Mouse (Mus musculus): ENCODE measurements around the gene Fam3c. TPM values are rescaled to one million over a fixed set of nuclear protein-coding genes. Genes with fewer than 3 reads are reported as not detected.

Gene Fam3c
- 63.5 and 76.4 TPM in 2 replicates for polyA plus RNA-seq (2015; fragmentation: Nextera tagmentation; extraction: Ambion mirVana)

DNA sequence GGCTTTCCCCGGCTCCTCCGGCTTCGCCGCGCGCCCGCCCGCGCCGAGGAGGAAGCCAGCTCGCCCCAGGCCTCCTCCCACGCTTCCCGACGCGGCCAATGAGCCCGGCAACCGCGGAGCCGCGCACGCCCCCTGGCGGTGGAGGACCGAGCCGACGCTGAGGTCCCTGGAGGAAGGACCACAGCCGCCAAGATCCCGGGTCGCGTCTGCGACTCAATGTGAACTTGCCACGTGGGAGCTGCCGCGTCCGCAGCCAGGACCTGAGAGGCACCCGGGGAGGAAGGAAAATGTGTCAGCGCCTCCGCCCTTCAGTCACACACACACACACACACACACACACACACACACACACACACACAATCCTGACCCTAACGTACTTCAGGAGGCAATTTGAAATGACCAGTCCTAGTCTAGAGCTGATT lies at the start of gene Fam3c:
Fam3c (minus strand) TSS at position 158 of the 422 bp plus-strand sequence.
- ATAC-seq (ENCODE audit: low read depth) = peak; percentile 98
- under 1% methylated on average over 37 of the region's 38 CpGs for WGBS

DNA sequence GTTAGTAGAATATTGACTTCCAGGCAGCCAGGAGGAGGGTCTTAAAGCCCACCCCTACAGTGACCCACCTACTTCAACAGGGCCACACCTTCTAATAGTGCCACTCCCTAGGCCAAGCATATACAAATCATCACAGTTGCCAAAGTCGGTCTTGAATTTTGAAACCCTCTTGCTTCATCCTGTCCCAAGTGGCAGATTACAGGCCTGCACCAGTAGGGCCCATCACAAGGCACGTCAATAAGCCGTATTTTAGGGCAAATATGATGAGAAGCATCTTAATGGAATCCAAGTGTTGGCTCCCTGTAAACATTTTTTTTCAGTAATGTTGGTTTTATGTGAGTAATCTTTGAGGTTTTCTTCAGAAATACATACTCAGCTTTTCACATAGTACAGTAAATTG lies 49.0 kb upstream of the Fam3c start:
- WGBS = 80% methylated on average over 3 of the region's 3 CpGs
- no peak overlapping the region for H3K4me2 ChIP-seq (ENCODE audit: low read depth, low read length)
- H3K27me3 ChIP-seq (ENCODE audit: control insufficient read depth, insufficient read depth, low read depth, low read length) = no peaks in the 10 kb centered on the region
- H3K4me1 ChIP-seq (replicated peaks; ENCODE audit: control insufficient read depth, insufficient read depth, low read length) = no peaks in the 10 kb centered on the region
- no peaks in the 10 kb centered on the region for H3K36me3 ChIP-seq (ENCODE audit: control insufficient read depth, insufficient read depth, low read length)
- H3K27ac ChIP-seq (ENCODE audit: low read length) = no peak overlapping the region
- ATAC-seq (ENCODE audit: low read depth) = no peak
- no peaks in the 10 kb centered on the region for H3K9me3 ChIP-seq (ENCODE audit: control insufficient read depth, low read length)
- no peak overlapping the region for H3K9ac ChIP-seq (ENCODE audit: low read length)
- no peak overlapping the region for H3K4me3 ChIP-seq (ENCODE audit: low read length)

More for the DNA sequence above, at the start of gene Fam3c:
- Histone ChIP-seq H3K27ac (ENCODE audit: low read length) (peak within 1 kb of the TSS; percentile 65), H3K36me3 (ENCODE audit: control insufficient read depth, insufficient read depth, low read length) (no peaks in the 10 kb centered on the region), H3K9me3 (ENCODE audit: control insufficient read depth, low read length) (peaks cover 3% of the 10 kb centered on the region; the same call in 1 of the 2 replicates), H3K4me1 (replicated peaks; ENCODE audit: control insufficient read depth, insufficient read depth, low read length) (peaks cover 13% of the 10 kb centered on the region; the same call in 1 of the 2 replicates), H3K9ac (ENCODE audit: low read length) (peak within 1 kb of the TSS; percentile 79), H3K4me3 (ENCODE audit: low read length) (peak within 1 kb of the TSS; percentile 86), H3K4me2 (ENCODE audit: low read depth, low read length) (peak within 1 kb of the TSS; percentile 73), H3K27me3 (ENCODE audit: control insufficient read depth, insufficient read depth, low read depth, low read length) (no peaks in the 10 kb centered on the region)

DNA sequence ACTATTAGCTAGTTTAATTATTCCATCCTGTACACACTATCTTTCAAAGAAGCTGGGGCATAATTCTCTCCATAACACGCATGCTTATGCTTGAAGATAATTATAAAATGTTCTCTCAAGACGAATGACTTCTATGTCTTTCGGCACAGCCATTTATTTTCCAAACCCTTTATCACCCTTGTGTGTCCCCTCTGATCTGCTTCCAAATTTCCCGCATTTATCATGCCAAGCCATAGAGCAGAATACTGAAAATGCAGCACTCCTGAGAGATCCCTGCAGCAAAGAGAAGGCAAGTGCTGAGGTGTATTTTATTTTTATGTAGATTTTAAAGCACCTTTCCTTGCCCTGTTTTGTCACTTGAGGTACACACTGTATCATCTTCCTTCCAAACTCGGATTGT lies 47.7 kb upstream of the Fam3c start:
- WGBS = 62% methylated on average over 5 of the region's 5 CpGs

DNA sequence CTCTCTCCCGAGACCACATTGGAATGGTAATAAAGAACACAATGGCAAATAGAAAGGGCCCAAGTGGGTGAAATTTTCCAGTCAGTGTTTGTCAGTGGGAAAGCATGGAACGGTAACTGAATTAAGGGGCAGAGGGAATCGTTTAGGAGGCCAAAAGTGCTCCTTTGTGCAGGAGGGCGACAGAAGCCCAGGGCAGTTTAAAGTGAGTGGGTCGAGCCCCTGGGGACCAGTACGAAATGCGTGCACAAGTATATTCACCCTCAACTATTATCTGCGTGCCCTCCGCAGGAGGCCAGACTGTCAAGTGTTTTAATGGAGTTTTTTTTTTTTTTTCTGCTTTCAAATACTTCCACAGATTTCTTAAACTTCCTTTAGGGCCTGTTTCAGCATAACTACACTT lies 47.3 kb upstream of the Fam3c start:
- Histone ChIP-seq H3K9ac (ENCODE audit: low read length) (no peak overlapping the region), H3K27me3 (ENCODE audit: control insufficient read depth, insufficient read depth, low read depth, low read length) (no peaks in the 10 kb centered on the region), H3K9me3 (ENCODE audit: control insufficient read depth, low read length) (no peaks in the 10 kb centered on the region), H3K36me3 (ENCODE audit: control insufficient read depth, insufficient read depth, low read length) (no peaks in the 10 kb centered on the region), H3K4me2 (ENCODE audit: low read depth, low read length) (no peak overlapping the region), H3K4me3 (ENCODE audit: low read length) (no peak overlapping the region), H3K27ac (ENCODE audit: low read length) (no peak overlapping the region), H3K4me1 (replicated peaks; ENCODE audit: control insufficient read depth, insufficient read depth, low read length) (no peaks in the 10 kb centered on the region)
- WGBS = 68% methylated on average over 9 of the region's 9 CpGs
- ATAC-seq (ENCODE audit: low read depth) = no peak

More for the DNA sequence above, 47.7 kb upstream of the Fam3c start:
- Histone ChIP-seq H3K27ac (ENCODE audit: low read length) (no peak overlapping the region), H3K4me3 (ENCODE audit: low read length) (no peak overlapping the region), H3K4me2 (ENCODE audit: low read depth, low read length) (no peak overlapping the region), H3K27me3 (ENCODE audit: control insufficient read depth, insufficient read depth, low read depth, low read length) (no peaks in the 10 kb centered on the region), H3K36me3 (ENCODE audit: control insufficient read depth, insufficient read depth, low read length) (no peaks in the 10 kb centered on the region), H3K4me1 (replicated peaks; ENCODE audit: control insufficient read depth, insufficient read depth, low read length) (no peaks in the 10 kb centered on the region), H3K9ac (ENCODE audit: low read length) (no peak overlapping the region), H3K9me3 (ENCODE audit: control insufficient read depth, low read length) (no peaks in the 10 kb centered on the region)
- no peak for ATAC-seq (ENCODE audit: low read depth)

DNA sequence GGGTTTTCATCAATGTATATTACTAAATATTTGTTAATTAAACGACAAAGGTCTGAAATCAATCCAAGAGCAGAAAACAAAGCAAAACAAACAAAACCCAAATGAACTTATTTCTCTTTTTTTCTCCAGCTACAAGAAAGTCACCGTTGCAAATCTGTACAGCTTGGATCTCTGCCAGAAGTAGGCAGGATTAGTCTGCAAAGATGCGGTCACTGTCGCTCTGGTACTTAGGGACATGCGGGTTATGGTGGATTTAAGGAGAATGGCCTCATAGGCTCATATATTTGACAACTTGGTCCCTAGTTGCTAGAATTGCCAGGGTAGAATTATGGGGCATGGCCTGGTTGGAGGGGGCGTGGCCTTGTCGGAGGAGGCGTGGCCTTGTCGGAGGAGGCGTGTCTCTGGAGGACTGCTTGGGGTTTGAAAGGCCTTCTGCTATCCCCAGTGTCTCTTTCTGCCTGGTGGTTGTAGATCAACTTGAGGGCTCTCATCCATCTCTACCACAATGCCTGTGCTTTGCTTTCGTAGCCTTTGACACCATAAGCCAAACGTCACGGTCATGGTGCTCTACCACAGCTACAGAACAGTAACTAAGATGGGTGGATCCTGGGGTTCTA lies 46.6 kb upstream of the Fam3c start:
- Histone ChIP-seq H3K36me3 (ENCODE audit: control insufficient read depth, insufficient read depth, low read length) (no peaks in the 10 kb centered on the region), H3K27ac (ENCODE audit: low read length) (no peak overlapping the region), H3K4me3 (ENCODE audit: low read length) (no peak overlapping the region), H3K9me3 (ENCODE audit: control insufficient read depth, low read length) (no peaks in the 10 kb centered on the region), H3K27me3 (ENCODE audit: control insufficient read depth, insufficient read depth, low read depth, low read length) (no peaks in the 10 kb centered on the region), H3K4me2 (ENCODE audit: low read depth, low read length) (no peak overlapping the region), H3K4me1 (replicated peaks; ENCODE audit: control insufficient read depth, insufficient read depth, low read length) (no peaks in the 10 kb centered on the region), H3K9ac (ENCODE audit: low read length) (no peak overlapping the region)
- WGBS = 78% methylated on average over 13 of the region's 13 CpGs
- ATAC-seq (ENCODE audit: low read depth) = no peak

DNA sequence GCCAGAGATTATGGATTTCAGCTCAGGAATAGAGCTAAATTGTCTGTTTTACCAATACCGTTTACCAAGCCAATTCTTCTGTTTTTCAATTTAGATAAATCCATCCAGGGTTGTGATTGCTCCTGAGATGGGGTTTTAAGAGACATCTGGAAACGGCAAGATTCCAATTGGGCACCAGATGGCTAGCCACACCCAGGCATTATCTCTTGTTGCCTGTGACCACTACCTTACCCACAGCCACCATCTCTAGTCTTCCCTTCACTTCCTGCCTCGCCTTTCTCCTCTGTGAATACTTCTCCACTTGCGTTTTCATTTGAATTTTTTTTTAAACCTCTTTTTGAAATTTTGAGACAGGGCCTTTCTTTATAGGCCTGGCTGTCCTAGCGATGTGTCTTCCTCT lies 46.0 kb upstream of the Fam3c start:
- H3K4me2 ChIP-seq (ENCODE audit: low read depth, low read length) = no peak overlapping the region

DNA sequence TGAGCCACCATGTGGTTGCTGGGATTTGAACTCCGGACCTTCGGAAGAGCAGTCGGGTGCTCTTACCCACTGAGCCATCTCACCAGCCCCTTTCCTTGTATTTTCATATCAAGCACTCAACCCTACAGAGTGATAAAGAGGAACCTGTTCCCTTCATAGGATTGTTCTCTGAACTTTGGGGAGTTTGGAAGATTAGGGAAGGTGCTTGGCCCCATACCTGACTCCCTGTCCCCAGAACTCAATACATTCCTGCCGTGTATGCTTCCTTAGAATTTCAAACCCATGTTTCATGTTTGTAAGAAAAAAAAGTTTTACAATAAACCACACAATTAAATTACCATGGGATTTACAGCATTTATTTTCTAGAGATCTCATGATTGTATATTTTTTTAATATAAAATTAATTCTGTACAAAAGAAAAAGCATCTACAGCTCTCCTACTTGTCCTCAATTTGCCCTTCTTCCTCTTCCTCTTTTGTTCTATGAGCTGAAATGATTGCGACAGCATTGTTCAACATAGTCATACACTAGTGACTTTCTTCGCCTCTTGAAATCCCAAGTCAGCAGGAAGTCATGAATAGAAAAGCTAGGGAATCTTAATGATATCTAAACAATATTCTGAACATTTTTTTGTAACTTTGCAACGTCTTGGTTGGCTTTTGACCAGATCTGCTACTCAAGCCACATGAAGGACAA lies 42.2 kb upstream of the Fam3c start:
- H3K27ac ChIP-seq (ENCODE audit: low read length) = no peak overlapping the region
- no peak for ATAC-seq (ENCODE audit: low read depth)
- WGBS = 79% methylated on average over 7 of the region's 7 CpGs
- H3K9ac ChIP-seq (ENCODE audit: low read length) = no peak overlapping the region
- H3K4me1 ChIP-seq (replicated peaks; ENCODE audit: control insufficient read depth, insufficient read depth, low read length) = no peaks in the 10 kb centered on the region
- no peaks in the 10 kb centered on the region for H3K27me3 ChIP-seq (ENCODE audit: control insufficient read depth, insufficient read depth, low read depth, low read length)
- H3K36me3 ChIP-seq (ENCODE audit: control insufficient read depth, insufficient read depth, low read length) = no peaks in the 10 kb centered on the region
- H3K9me3 ChIP-seq (ENCODE audit: control insufficient read depth, low read length) = no peaks in the 10 kb centered on the region
- H3K4me3 ChIP-seq (ENCODE audit: low read length) = no peak overlapping the region
- no peak overlapping the region for H3K4me2 ChIP-seq (ENCODE audit: low read depth, low read length)

More for the DNA sequence above, 46.0 kb upstream of the Fam3c start:
- H3K4me1 ChIP-seq (replicated peaks; ENCODE audit: control insufficient read depth, insufficient read depth, low read length) = no peaks in the 10 kb centered on the region
- ATAC-seq (ENCODE audit: low read depth) = no peak
- H3K9me3 ChIP-seq (ENCODE audit: control insufficient read depth, low read length) = no peaks in the 10 kb centered on the region
- WGBS = 76% methylated on average over 5 of the region's 5 CpGs
- no peaks in the 10 kb centered on the region for H3K27me3 ChIP-seq (ENCODE audit: control insufficient read depth, insufficient read depth, low read depth, low read length)
- H3K9ac ChIP-seq (ENCODE audit: low read length) = no peak overlapping the region
- no peaks in the 10 kb centered on the region for H3K36me3 ChIP-seq (ENCODE audit: control insufficient read depth, insufficient read depth, low read length)
- H3K4me3 ChIP-seq (ENCODE audit: low read length) = no peak overlapping the region
- no peak overlapping the region for H3K27ac ChIP-seq (ENCODE audit: low read length)

DNA sequence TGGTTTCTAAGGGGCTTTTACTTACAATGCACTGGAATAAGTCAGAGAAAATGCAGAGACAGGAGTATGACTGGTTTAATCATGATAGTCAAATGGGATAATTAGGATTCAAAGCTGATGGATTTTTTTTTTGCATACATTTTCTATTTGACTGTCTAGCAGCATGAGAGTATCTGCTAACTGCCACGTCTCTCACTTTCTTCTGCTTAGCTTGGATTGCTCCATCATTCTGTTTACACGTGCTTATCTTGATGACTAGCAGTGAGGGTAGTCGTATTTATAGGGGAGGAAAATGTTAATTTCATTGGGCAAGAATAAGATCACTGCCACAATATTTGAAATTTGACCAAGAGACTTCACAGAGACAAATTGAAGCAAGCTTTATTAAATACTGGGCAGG lies 39.2 kb upstream of the Fam3c start:
- 13% methylated on average over 3 of the region's 3 CpGs for WGBS
- ATAC-seq (ENCODE audit: low read depth) = no peak
- Histone ChIP-seq H3K27me3 (ENCODE audit: control insufficient read depth, insufficient read depth, low read depth, low read length) (no peaks in the 10 kb centered on the region), H3K9me3 (ENCODE audit: control insufficient read depth, low read length) (no peaks in the 10 kb centered on the region), H3K9ac (ENCODE audit: low read length) (no peak overlapping the region), H3K27ac (ENCODE audit: low read length) (no peak overlapping the region), H3K4me3 (ENCODE audit: low read length) (no peak overlapping the region), H3K4me2 (ENCODE audit: low read depth, low read length) (no peak overlapping the region), H3K36me3 (ENCODE audit: control insufficient read depth, insufficient read depth, low read length) (no peaks in the 10 kb centered on the region), H3K4me1 (replicated peaks; ENCODE audit: control insufficient read depth, insufficient read depth, low read length) (no peaks in the 10 kb centered on the region)

DNA sequence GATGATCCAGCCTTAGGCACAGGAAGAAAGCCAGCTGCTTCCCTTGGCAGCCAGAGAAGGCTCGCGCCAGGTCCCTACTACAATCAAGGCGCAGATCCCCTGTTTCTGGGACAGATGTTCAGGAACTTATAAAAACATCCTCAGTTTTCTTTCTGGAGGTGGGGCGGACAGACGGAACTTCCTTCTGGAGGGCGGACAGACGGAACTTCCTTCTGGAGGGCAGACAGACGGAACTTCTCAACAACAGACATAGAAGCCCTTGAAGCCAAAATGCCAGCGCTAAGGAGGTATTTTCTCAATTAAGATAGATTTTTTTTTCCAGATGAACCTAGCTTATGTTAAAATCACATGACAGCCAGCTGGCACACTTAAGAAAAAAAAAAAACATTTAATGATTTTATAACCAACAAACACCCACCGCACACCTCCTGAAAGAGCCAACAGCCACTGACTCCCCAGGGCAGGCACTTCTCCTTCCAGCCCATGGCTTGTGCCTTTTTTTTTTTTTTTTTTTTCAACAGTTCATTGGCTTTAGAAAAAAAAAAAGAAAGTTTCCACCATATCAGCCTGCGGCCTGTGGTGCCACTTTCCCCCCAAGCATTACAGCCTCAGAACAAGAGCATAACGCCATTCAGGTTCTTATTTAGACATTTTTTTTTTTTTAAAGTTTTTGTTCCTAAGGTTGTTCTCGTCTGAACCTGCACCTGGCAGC lies 34.8 kb upstream of the Fam3c start:
- no peak overlapping the region for H3K4me2 ChIP-seq (ENCODE audit: low read depth, low read length)
- 57% methylated on average over 13 of the region's 13 CpGs for WGBS

More for the DNA sequence above, 34.8 kb upstream of the Fam3c start:
- Histone ChIP-seq H3K27ac (ENCODE audit: low read length) (no peak overlapping the region), H3K36me3 (ENCODE audit: control insufficient read depth, insufficient read depth, low read length) (no peaks in the 10 kb centered on the region), H3K4me3 (ENCODE audit: low read length) (no peak overlapping the region), H3K27me3 (ENCODE audit: control insufficient read depth, insufficient read depth, low read depth, low read length) (no peaks in the 10 kb centered on the region), H3K9me3 (ENCODE audit: control insufficient read depth, low read length) (no peaks in the 10 kb centered on the region), H3K9ac (ENCODE audit: low read length) (no peak overlapping the region), H3K4me1 (replicated peaks; ENCODE audit: control insufficient read depth, insufficient read depth, low read length) (no peaks in the 10 kb centered on the region)
- ATAC-seq (ENCODE audit: low read depth) = no peak
